Mouse (Mus musculus) stomach, embryonic 14.5 days (tissue): ENCODE results near the gene Fbxw10. TPM values are rescaled to one million over a fixed set of nuclear protein-coding genes. Genes with fewer than 3 reads are reported as not detected.

Experiments
- ATAC-seq: fragments of 200-750 bp; cut with Nextera tagmentation; 2 replicates; pipeline ENCODE4 v1.8.0; 2017; ENCODE audit warnings: low read depth, moderate TSS enrichment; ENCODE audit not compliant: insufficient number of reproducible peaks, insufficient read depth, low FRiP score
- H3K27ac ChIP-seq: fragments of 300-500 bp; sonication (generic); 2 replicates; pipeline ENCODE4 v1.5.1; 2014; ENCODE audit warnings: mild to moderate bottlenecking, low read length, moderate library complexity, mixed read lengths
- H3K27me3 ChIP-seq: fragments of 300-500 bp; sonication (generic); 2 replicates; pipeline ENCODE4 v1.6.1; 2014; ENCODE audit warnings: low read length, control low read depth, mixed read lengths; ENCODE audit not compliant: control insufficient read depth, insufficient read depth
- H3K36me3 ChIP-seq: fragments of 300-500 bp; sonication (generic); 2 replicates; pipeline ENCODE4 v1.6.1; 2014; ENCODE audit warnings: mild to moderate bottlenecking, control low read depth, low read length, moderate library complexity, mixed read lengths; ENCODE audit not compliant: control insufficient read depth, insufficient read depth
- H3K4me1 ChIP-seq: fragments of 300-500 bp; sonication (generic); 2 replicates; pipeline ENCODE4 v1.6.1; 2014; ENCODE audit warnings: low read length, control low read depth, mixed read lengths; ENCODE audit not compliant: control insufficient read depth, insufficient read depth
- H3K4me2 ChIP-seq: fragments of 300-500 bp; sonication (generic); replicated peaks from 2 replicates; pipeline ENCODE4 v1.6.1; 2014; ENCODE audit warnings: low read depth, low read length, control low read depth
- H3K4me3 ChIP-seq: fragments of 300-500 bp; sonication (generic); 2 replicates; pipeline ENCODE4 v1.5.1; 2014; ENCODE audit warnings: low read depth, low read length, control low read depth
- H3K9ac ChIP-seq: fragments of 300-500 bp; sonication (generic); replicated peaks from 2 replicates; pipeline ENCODE4 v1.6.1; 2014; ENCODE audit warnings: low read depth, mild to moderate bottlenecking, control low read depth, low read length, moderate library complexity, mixed read lengths
- H3K9me3 ChIP-seq: fragments of 300-500 bp; sonication (generic); 2 replicates; pipeline ENCODE4 v1.6.1; 2016; ENCODE audit warnings: low read depth, low read length, control low read depth; ENCODE audit not compliant: control insufficient read depth
- WGBS: fragments of 180-500 bp; shearing (Covaris S2); extraction: QIAGEN DNeasy Blood & Tissue Kit; methylation state at CpG from one replicate; pipeline ENCODE4 v1.1.7; 2014; 5-methylcytosine and 5-hydroxymethylcytosine counted together
- polyA plus RNA-seq: library from polyadenylated mRNA; unstranded; fragments of >200 nt; fragmentation: Nextera tagmentation; extraction: Ambion mirVana; gene quantifications from 2 replicates; pipeline ENCODE4 v1.2.1, GENCODE M21; 2014

The Fbxw10 gene
- polyA plus RNA-seq, result 0.59 and 1.1 TPM in 2 replicates

GRCm38 (mm10) chr11:62846961-62847654 lies at the start of gene Fbxw10:
Gene Fbxw10, plus strand, starts transcription at chr11:62847069.
- 0 out of 2 replicates have a peak, but pooled peaks have one; percentile 23 for ATAC-seq

GRCm38 (mm10) chr11:62804119-62804518 lies 42.8 kb upstream of the Fbxw10 start:
- Histone ChIP-seq H3K27ac (no peak overlapping the region), H3K4me3 (no peak overlapping the region), H3K9ac (no peak overlapping the region), H3K4me1 (no peaks in the 10 kb centered on the region), H3K36me3 (no peaks in the 10 kb centered on the region), H3K4me2 (0 out of 2 replicates have a peak overlapping the region, but pooled peaks have one; percentile 14), H3K27me3 (no peaks in the 10 kb centered on the region), H3K9me3 (no peaks in the 10 kb centered on the region)
- ATAC-seq, result 0 out of 2 replicates have a peak, but pooled peaks have one; percentile 56
- WGBS, result 36% methylated on average over 13 of the region's 13 CpGs

More at GRCm38 (mm10) chr11:62846961-62847654, at the start of gene Fbxw10:
- H3K4me3 ChIP-seq, result no peak within 1 kb of the TSS
- peaks cover 5% of the 10 kb centered on the region; the same call in 1 of the 2 replicates for H3K4me1 ChIP-seq
- H3K36me3 ChIP-seq, result no peaks in the 10 kb centered on the region
- no peaks in the 10 kb centered on the region for H3K9me3 ChIP-seq
- H3K9ac ChIP-seq, result no peak within 1 kb of the TSS
- H3K27ac ChIP-seq, result peak within 1 kb of the TSS; percentile 66
- H3K27me3 ChIP-seq, result no peaks in the 10 kb centered on the region
- WGBS, result 20% methylated on average over 12 of the region's 12 CpGs
- H3K4me2 ChIP-seq, result peak within 1 kb of the TSS; percentile 34; the same call in 1 of the 2 replicates

DNA sequence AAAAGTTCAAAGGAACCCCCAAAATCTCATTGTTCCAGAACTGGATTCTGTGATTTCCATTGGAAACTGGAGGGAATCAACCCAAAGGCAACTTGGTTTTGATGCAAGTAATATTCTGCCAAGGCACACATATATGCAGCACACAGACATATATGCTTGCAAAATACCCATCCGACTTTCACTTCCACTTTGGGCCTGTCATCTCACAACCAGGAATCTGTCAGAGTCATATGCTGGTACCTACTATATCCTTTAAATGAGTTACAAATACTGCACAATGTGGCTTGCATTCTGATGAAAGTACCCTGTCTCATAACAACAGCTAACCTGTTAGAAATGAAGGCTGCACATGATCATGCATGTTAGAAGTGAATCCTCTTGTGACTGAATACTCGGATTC lies 38.9 kb upstream of the Fbxw10 start:
- H3K4me2 ChIP-seq, result no peak overlapping the region
- no peaks in the 10 kb centered on the region for H3K4me1 ChIP-seq
- no peak overlapping the region for H3K9ac ChIP-seq
- no peaks in the 10 kb centered on the region for H3K9me3 ChIP-seq
- ATAC-seq, result no peak
- H3K4me3 ChIP-seq, result no peak overlapping the region
- H3K27me3 ChIP-seq, result no peaks in the 10 kb centered on the region
- H3K27ac ChIP-seq, result no peak overlapping the region
- no peaks in the 10 kb centered on the region for H3K36me3 ChIP-seq
- 88% methylated on average over 2 of the region's 2 CpGs for WGBS

DNA sequence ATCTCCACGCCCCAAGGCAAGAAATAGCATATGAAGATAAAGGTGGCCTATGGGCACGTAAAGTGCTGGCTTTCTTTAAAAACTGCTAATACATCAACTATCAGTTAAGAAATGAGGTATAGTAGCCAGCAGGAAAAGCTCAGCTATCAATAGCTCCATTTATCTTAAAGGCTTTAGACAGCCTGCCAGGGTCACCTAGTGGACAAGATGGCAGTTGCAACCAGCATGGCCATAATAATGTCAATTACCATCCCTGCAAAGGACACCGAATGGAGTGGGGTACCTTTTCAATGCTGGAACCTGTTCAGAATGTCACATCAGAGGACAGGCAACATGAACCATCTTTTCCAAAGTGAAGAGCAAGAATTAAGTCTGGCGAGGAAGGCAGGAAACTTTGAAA lies 37.7 kb upstream of the Fbxw10 start:
- no peaks in the 10 kb centered on the region for H3K9me3 ChIP-seq
- no peak overlapping the region for H3K9ac ChIP-seq
- H3K36me3 ChIP-seq, result no peaks in the 10 kb centered on the region
- WGBS, result 74% methylated on average over 4 of the region's 4 CpGs
- no peak overlapping the region for H3K4me2 ChIP-seq
- no peak overlapping the region for H3K4me3 ChIP-seq
- ATAC-seq, result no peak
- H3K27ac ChIP-seq, result no peak overlapping the region
- peaks cover 10% of the 10 kb centered on the region for H3K4me1 ChIP-seq
- no peaks in the 10 kb centered on the region for H3K27me3 ChIP-seq

GRCm38 (mm10) chr11:62812268-62812667 lies 34.6 kb upstream of the Fbxw10 start:
- H3K36me3 ChIP-seq, result no peaks in the 10 kb centered on the region
- H3K4me3 ChIP-seq, result no peak overlapping the region
- no peak for ATAC-seq
- H3K27ac ChIP-seq, result no peak overlapping the region
- no peak overlapping the region for H3K9ac ChIP-seq
- WGBS, result 81% methylated on average over 6 of the region's 6 CpGs
- no peak overlapping the region for H3K4me2 ChIP-seq
- peaks cover 14% of the 10 kb centered on the region for H3K4me1 ChIP-seq
- H3K27me3 ChIP-seq, result no peaks in the 10 kb centered on the region
- no peaks in the 10 kb centered on the region for H3K9me3 ChIP-seq

GRCm38 (mm10) chr11:62813497-62813896 lies 33.4 kb upstream of the Fbxw10 start:
- Histone ChIP-seq H3K9ac (no peak overlapping the region), H3K36me3 (no peaks in the 10 kb centered on the region), H3K27ac (peak overlapping the region; percentile 15; the same call in 1 of the 2 replicates), H3K27me3 (no peaks in the 10 kb centered on the region), H3K9me3 (no peaks in the 10 kb centered on the region), H3K4me1 (peaks cover 14% of the 10 kb centered on the region), H3K4me3 (no peak overlapping the region), H3K4me2 (no peak overlapping the region)
- WGBS, result 13% methylated on average over 1 of the region's 1 CpGs
- ATAC-seq, result no peak

DNA sequence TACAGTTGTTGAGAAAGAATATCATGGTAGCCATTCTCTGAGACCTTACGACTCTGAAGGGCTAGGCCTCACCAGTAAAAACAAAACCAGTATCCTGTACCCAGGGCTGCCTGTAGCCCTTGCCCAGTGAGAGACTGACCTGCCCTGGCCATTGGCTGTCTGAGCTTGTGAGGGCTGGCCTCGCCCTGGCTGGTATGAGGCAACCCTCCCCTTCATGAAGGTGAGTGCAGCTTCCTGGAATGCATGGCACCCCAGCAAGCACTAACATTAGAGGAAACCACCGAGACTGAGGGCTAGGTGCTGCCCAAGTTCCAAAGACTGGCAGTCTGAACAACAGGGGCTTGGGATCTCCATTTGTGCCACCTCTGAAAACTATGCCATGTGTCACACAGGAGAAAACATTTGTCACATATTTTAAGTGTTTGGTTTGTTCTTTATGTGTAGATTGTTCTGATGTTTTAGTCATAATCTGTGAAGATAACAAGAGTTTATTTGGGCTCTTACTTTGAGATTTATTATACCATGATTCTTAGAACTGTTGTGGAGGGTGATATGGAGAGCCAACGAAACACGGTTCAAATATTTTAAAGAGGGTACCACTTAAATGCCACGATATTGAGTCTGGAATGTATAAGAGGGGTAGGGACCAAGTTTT lies 32.8 kb upstream of the Fbxw10 start:
- no peaks in the 10 kb centered on the region for H3K36me3 ChIP-seq
- H3K9ac ChIP-seq, result no peak overlapping the region
- 0 out of 2 replicates have a peak, but pooled peaks have one; percentile 42 for ATAC-seq
- no peak overlapping the region for H3K4me3 ChIP-seq
- WGBS, result 52% methylated on average over 6 of the region's 6 CpGs
- peak overlapping the region; percentile 15; the same call in 1 of the 2 replicates for H3K27ac ChIP-seq
- H3K4me2 ChIP-seq, result no peak overlapping the region
- peaks cover 14% of the 10 kb centered on the region for H3K4me1 ChIP-seq
- H3K27me3 ChIP-seq, result no peaks in the 10 kb centered on the region
- no peaks in the 10 kb centered on the region for H3K9me3 ChIP-seq

DNA sequence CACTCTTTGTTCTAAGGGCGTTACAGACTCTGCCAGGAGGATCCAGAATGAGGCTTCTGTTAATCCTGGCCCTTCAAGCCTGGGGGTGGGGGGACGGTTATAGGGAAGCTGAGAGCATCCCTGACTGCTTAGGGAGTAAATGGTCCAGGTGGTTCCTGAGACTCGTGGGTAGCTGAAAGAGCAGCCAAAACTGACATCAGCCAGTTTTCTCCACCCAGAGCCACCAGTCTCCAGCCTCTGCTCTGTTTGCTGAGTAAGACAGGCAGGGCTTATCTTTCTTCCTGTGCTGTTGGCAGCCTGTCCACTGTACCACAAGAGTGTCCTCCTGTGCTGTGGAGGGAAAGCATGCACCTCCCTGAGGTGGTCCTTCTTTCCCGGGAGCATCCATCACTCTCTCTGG lies 32.2 kb upstream of the Fbxw10 start:
- Histone ChIP-seq H3K9ac (no peak overlapping the region), H3K9me3 (no peaks in the 10 kb centered on the region), H3K4me1 (peaks cover 14% of the 10 kb centered on the region), H3K27me3 (no peaks in the 10 kb centered on the region), H3K4me3 (no peak overlapping the region), H3K27ac (0 out of 2 replicates have a peak overlapping the region, but pooled peaks have one; percentile 6), H3K4me2 (no peak overlapping the region), H3K36me3 (no peaks in the 10 kb centered on the region)
- no peak for ATAC-seq
- WGBS, result 44% methylated on average over 4 of the region's 4 CpGs
